Mouse (Mus musculus): ENCODE results near the gene Bcl9l. TPM values are rescaled to one million over a fixed set of nuclear protein-coding genes. Genes with fewer than 3 reads are reported as not detected.
"Not testable (repeated sequence)": the region's sequence is repeated elsewhere in the genome, so short reads cannot be mapped to it uniquely, and the experiment has no call there.

The Bcl9l gene
- polyA plus RNA-seq (2012; rRNA removed) = 21.8 and 28.1 TPM in 2 replicates

- H3K4me1 ChIP-seq (ENCODE audit: control insufficient read depth, insufficient read depth, insufficient read length, low read length) = peaks cover 32% of the 10 kb centered on the region
- WGBS = 3% methylated on average over 27 of the region's 31 CpGs
- peak; percentile 52; the same call in 1 of the 2 replicates for TF ChIP-seq CTCF (IDR thresholded peaks at IDR 0.05; ENCODE audit: extremely low read depth, insufficient read length, insufficient replicate concordance, low read depth, low read length)
- TF ChIP-seq POLR2A (IDR thresholded peaks at IDR 0.05; ENCODE audit: low read depth, low read length) = peak; percentile 82; the same call in 1 of the 2 replicates
Observed at GRCm38 (mm10) chr9:44482552-44482951, at the start of gene Bcl9l. Bcl9l (plus strand) TSS chr9:44482825.

GRCm38 (mm10) chr9:44435747-44436146, 46.9 kb upstream of the Bcl9l start:
- WGBS = 66% methylated on average over 6 of the region's 6 CpGs
- Histone ChIP-seq H3K4me1 (ENCODE audit: control insufficient read depth, insufficient read depth, insufficient read length, low read length) (no peaks in the 10 kb centered on the region), H3K27ac (ENCODE audit: insufficient read depth, low read depth, low read length) (no peak overlapping the region), H3K27me3 (ENCODE audit: control insufficient read depth, insufficient read depth, low read length) (no peaks in the 10 kb centered on the region), H3K36me3 (ENCODE audit: control insufficient read depth, insufficient read depth, low read length) (no peaks in the 10 kb centered on the region), H3K4me3 (ENCODE audit: low read depth, low read length) (no peak overlapping the region)
- no peak for TF ChIP-seq POLR2A (IDR thresholded peaks at IDR 0.05; ENCODE audit: low read depth, low read length)
- no peak for TF ChIP-seq CTCF (IDR thresholded peaks at IDR 0.05; ENCODE audit: extremely low read depth, insufficient read length, insufficient replicate concordance, low read depth, low read length)

More at GRCm38 (mm10) chr9:44482552-44482951, at the start of gene Bcl9l:
- peak within 1 kb of the TSS; percentile 96 for H3K4me3 ChIP-seq (ENCODE audit: low read depth, low read length)
- no peaks in the 10 kb centered on the region for H3K27me3 ChIP-seq (ENCODE audit: control insufficient read depth, insufficient read depth, low read length)
- H3K27ac ChIP-seq (ENCODE audit: insufficient read depth, low read depth, low read length) = peak within 1 kb of the TSS; percentile 82
- no peaks in the 10 kb centered on the region for H3K36me3 ChIP-seq (ENCODE audit: control insufficient read depth, insufficient read depth, low read length)

GRCm38 (mm10) chr9:44440961-44441360, 41.7 kb upstream of the Bcl9l start, which contains the start of gene Foxr1:
Foxr1 (minus strand) TSS chr9:44441136.
- TF ChIP-seq CTCF (IDR thresholded peaks at IDR 0.05; ENCODE audit: extremely low read depth, insufficient read length, insufficient replicate concordance, low read depth, low read length) (no peak), POLR2A (IDR thresholded peaks at IDR 0.05; ENCODE audit: low read depth, low read length) (no peak)
- H3K36me3 ChIP-seq (ENCODE audit: control insufficient read depth, insufficient read depth, low read length) = no peaks in the 10 kb centered on the region
- 77% methylated on average over 19 of the region's 19 CpGs for WGBS
- H3K4me1 ChIP-seq (ENCODE audit: control insufficient read depth, insufficient read depth, insufficient read length, low read length) = no peaks in the 10 kb centered on the region
- H3K27ac ChIP-seq (ENCODE audit: insufficient read depth, low read depth, low read length) = no peak within 1 kb of the TSS
- H3K4me3 ChIP-seq (ENCODE audit: low read depth, low read length) = no peak within 1 kb of the TSS
- H3K27me3 ChIP-seq (ENCODE audit: control insufficient read depth, insufficient read depth, low read length) = no peaks in the 10 kb centered on the region

GRCm38 (mm10) chr9:44444402-44445025, 38.1 kb upstream of the Bcl9l start:
- H3K4me1 ChIP-seq (ENCODE audit: control insufficient read depth, insufficient read depth, insufficient read length, low read length); H3K36me3 ChIP-seq (ENCODE audit: control insufficient read depth, insufficient read depth, low read length); H3K27me3 ChIP-seq (ENCODE audit: control insufficient read depth, insufficient read depth, low read length); H3K4me3 ChIP-seq (ENCODE audit: low read depth, low read length); H3K27ac ChIP-seq (ENCODE audit: insufficient read depth, low read depth, low read length): not testable (repeated sequence)
- WGBS = 86% methylated on average over 7 of the region's 7 CpGs

- TF ChIP-seq CTCF (IDR thresholded peaks at IDR 0.05; ENCODE audit: extremely low read depth, insufficient read length, insufficient replicate concordance, low read depth, low read length) (no peak), POLR2A (IDR thresholded peaks at IDR 0.05; ENCODE audit: low read depth, low read length) (no peak)
- Histone ChIP-seq H3K36me3 (ENCODE audit: control insufficient read depth, insufficient read depth, low read length) (no peaks in the 10 kb centered on the region), H3K27ac (ENCODE audit: insufficient read depth, low read depth, low read length) (no peak overlapping the region), H3K4me1 (ENCODE audit: control insufficient read depth, insufficient read depth, insufficient read length, low read length) (no peaks in the 10 kb centered on the region), H3K4me3 (ENCODE audit: low read depth, low read length) (no peak overlapping the region), H3K27me3 (ENCODE audit: control insufficient read depth, insufficient read depth, low read length) (no peaks in the 10 kb centered on the region)
Observed at GRCm38 (mm10) chr9:44450387-44450786, 32.2 kb upstream of the Bcl9l start.

GRCm38 (mm10) chr9:44454132-44454890, 28.3 kb upstream of the Bcl9l start:
- Histone ChIP-seq H3K4me1 (ENCODE audit: control insufficient read depth, insufficient read depth, insufficient read length, low read length) (no peaks in the 10 kb centered on the region), H3K4me3 (ENCODE audit: low read depth, low read length) (no peak overlapping the region), H3K27me3 (ENCODE audit: control insufficient read depth, insufficient read depth, low read length) (no peaks in the 10 kb centered on the region), H3K36me3 (ENCODE audit: control insufficient read depth, insufficient read depth, low read length) (no peaks in the 10 kb centered on the region), H3K27ac (ENCODE audit: insufficient read depth, low read depth, low read length) (no peak overlapping the region)
- 14% methylated on average over 14 of the region's 14 CpGs for WGBS
- TF ChIP-seq CTCF (IDR thresholded peaks at IDR 0.05; ENCODE audit: extremely low read depth, insufficient read length, insufficient replicate concordance, low read depth, low read length) = peak; percentile 89
- no peak for TF ChIP-seq POLR2A (IDR thresholded peaks at IDR 0.05; ENCODE audit: low read depth, low read length)

- H3K4me3 ChIP-seq (ENCODE audit: low read depth, low read length) = no peak within 1 kb of the TSS
- no peaks in the 10 kb centered on the region for H3K27me3 ChIP-seq (ENCODE audit: control insufficient read depth, insufficient read depth, low read length)
- H3K4me1 ChIP-seq (ENCODE audit: control insufficient read depth, insufficient read depth, insufficient read length, low read length) = no peaks in the 10 kb centered on the region
- 30% methylated on average over 4 of the region's 4 CpGs for whole genome bisulfite sequencing
- TF ChIP-seq POLR2A (IDR thresholded peaks at IDR 0.05; ENCODE audit: low read depth, low read length) (no peak), CTCF (IDR thresholded peaks at IDR 0.05; ENCODE audit: extremely low read depth, insufficient read length, insufficient replicate concordance, low read depth, low read length) (peak; percentile 29; the same call in 1 of the 2 replicates)
- H3K36me3 ChIP-seq (ENCODE audit: control insufficient read depth, insufficient read depth, low read length) = no peaks in the 10 kb centered on the region
- no peak within 1 kb of the TSS for H3K27ac ChIP-seq (ENCODE audit: insufficient read depth, low read depth, low read length)
Observed at GRCm38 (mm10) chr9:44454891-44455220, 27.8 kb upstream of the Bcl9l start, which contains the start of gene Upk2. Upk2 (minus strand) TSS chr9:44454976.

All from small intestine, adult 2 months (tissue).